Mouse (Mus musculus): ENCODE measurements around the gene Mto1.
A peak's percentile ranks its signal among the peaks of the same experiment; 100 is the strongest.
"Not testable (repeated sequence)": the region's sequence is repeated elsewhere in the genome, so short reads cannot be mapped to it uniquely, and the experiment has no call there.

Gene Mto1

GRCm38 (mm10) chr9:78475873-78476272 is 27.9 kb downstream of the Mto1 start:
- DNase-seq (ENCODE audit: low read depth): peak; percentile 69

GRCm38 (mm10) chr9:78476531-78477020 is 28.6 kb downstream of the Mto1 start:
- peak; percentile 81 for DNase-seq (ENCODE audit: low read depth)

GRCm38 (mm10) chr9:78477021-78477551 is 29.1 kb downstream of the Mto1 start:
- DNase-seq (ENCODE audit: low read depth): peak; percentile 82

GRCm38 (mm10) chr9:78478009-78478605 is 30.1 kb downstream of the Mto1 start:
- not testable (repeated sequence) for DNase-seq (ENCODE audit: low read depth)

GRCm38 (mm10) chr9:78479308-78479707 is 31.3 kb downstream of the Mto1 start:
- not testable (repeated sequence) for DNase-seq (ENCODE audit: low read depth)

GRCm38 (mm10) chr9:78480227-78480626 is 32.2 kb downstream of the Mto1 start:
- not testable (repeated sequence) for DNase-seq (ENCODE audit: low read depth)

DNA sequence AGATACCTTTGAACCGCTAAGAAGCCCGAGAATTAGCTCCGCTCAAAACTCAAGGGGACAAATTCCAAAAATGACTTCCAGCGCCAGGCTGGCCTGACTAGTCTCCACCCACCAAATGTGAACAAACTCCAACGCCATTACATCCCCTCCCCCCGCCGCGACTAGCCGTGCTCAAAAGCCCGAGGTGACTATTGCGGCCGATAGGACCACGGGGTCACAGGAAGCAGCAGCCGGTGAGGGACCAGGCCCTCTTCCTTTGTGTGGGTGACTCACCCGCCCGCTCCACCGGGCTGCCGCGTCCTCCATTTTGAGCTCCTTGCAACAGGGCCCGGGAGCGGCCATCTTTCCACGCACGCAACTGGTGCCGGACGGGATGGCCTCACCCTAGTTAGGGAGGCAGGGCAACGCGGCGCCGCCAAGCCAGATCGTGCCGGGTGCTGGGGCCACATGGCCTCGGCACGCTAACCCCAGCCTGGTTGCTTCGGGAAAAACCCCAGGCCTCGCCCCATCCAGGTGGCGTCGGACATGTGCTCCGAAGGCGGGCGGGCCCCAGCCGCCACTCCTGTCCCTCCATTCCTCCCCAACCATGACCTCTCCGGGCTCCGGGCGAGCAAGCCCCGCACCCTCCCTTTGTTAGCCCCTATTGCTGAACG is 32.8 kb downstream of the Mto1 start:
- DNase-seq (ENCODE audit: low read depth): peak; percentile 91

- peak; percentile 99 for DNase-seq (ENCODE audit: low read depth)
Observed at GRCm38 (mm10) chr9:78481423-78482331, 33.7 kb downstream of the Mto1 start.

DNA sequence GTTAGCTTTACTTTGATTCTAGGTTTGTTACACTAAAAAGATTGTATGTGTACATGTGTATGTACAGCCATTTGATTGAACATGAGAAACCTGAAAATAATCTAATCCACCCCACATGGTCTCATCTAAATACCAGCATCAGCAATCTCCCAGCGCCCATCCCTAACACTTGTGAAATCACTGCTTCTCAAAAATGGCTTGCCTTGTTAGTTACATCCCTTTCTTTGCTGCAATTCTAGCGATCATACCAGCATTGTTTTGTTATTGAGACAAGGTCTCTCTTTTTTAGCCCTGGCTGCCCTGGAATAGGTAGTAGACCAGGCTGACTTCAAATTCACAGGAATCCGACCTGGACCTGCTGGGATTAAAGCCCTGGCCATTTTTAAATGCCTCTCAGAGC is 34.4 kb downstream of the Mto1 start:
- no peak for DNase-seq (ENCODE audit: low read depth)

GRCm38 (mm10) chr9:78484660-78485059 is 36.7 kb downstream of the Mto1 start:
- no peak for DNase-seq (ENCODE audit: low read depth)

GRCm38 (mm10) chr9:78488021-78488420 is 40.0 kb downstream of the Mto1 start:
- not testable (repeated sequence) for DNase-seq (ENCODE audit: low read depth)

DNA sequence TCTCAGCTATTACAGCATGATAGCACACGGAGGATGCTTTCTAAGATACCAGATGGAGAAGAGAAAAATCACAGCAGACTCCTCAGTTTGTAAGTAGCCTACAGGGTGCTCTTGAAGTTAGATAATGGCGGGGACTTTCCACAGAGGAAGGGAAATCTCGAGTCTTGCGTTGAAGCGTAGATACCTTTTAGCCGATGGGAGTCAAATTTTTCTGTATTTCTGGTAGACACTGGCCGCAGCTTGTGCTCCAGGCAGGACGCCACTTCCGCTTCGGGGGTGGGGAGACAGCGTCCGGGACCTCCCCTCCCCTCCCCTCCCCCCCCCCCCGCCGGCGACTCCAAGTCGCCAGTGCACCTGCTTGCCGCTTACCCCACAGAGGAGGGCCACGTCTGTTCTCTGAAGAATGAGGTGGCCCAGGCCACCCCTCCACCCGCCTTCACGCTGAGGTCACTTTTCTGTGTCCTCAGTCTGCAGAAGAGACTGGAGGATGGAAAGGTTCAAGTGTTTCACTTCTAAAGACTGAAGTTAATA is 40.9 kb downstream of the Mto1 start, which contains the start of gene Eef1a1:
TSS of gene Eef1a1 (minus strand) at position 262 of the 531 bp plus-strand sequence.
- DNase-seq (ENCODE audit: low read depth): peak; percentile 54

GRCm38 (mm10) chr9:78491169-78491568 is 43.2 kb downstream of the Mto1 start:
- DNase-seq (ENCODE audit: low read depth): no peak

DNA sequence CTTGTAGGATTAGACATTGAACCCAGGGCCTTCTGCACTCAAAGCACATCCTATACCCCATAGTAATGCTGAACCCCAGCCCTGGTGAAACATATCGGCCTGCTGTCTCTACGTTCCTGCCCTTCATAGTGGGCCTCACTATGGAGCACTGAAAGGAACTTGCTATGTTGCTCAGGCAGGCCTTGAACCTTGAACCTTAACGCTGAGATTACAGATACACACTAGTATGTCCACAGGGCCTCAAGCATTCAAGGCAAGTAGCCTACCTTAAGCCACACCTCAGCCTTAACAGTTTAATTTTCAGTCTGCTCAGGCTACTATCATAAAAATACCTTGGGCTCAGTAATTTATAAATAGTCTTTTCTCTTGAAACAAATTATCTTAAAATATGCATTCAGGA is 44.2 kb downstream of the Mto1 start:
- no peak for DNase-seq (ENCODE audit: low read depth)

DNA sequence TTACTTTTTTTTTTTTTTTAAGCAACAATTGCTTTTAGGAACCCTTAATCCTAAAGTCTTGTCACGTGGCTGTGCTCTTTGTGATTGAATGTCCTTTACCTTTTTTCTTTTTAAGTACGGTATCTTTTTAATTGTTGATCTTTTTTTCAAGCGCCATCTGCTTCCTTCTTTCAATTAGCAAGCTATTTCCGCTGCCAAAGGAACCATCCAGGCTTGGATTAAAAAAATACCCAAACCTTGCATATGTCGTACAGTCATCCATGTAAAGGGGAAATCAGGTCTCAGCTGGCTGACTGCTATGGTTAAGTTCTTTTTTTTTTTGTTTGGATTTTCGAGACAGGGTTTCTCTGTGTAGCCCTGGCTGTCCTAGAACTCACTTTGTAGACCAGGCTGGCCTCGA is 45.2 kb downstream of the Mto1 start:
- DNase-seq (ENCODE audit: low read depth): no peak

GRCm38 (mm10) chr9:78500386-78500785 is 52.4 kb downstream of the Mto1 start:
- DNase-seq (ENCODE audit: low read depth): no peak

- DNase-seq (ENCODE audit: low read depth): peak; percentile 42
Observed at GRCm38 (mm10) chr9:78501284-78501683, 53.3 kb downstream of the Mto1 start.

GRCm38 (mm10) chr9:78503223-78504079 is 55.4 kb downstream of the Mto1 start:
- no peak for DNase-seq (ENCODE audit: low read depth)

GRCm38 (mm10) chr9:78504133-78504532 is 56.1 kb downstream of the Mto1 start:
- DNase-seq (ENCODE audit: low read depth): no peak

DNA sequence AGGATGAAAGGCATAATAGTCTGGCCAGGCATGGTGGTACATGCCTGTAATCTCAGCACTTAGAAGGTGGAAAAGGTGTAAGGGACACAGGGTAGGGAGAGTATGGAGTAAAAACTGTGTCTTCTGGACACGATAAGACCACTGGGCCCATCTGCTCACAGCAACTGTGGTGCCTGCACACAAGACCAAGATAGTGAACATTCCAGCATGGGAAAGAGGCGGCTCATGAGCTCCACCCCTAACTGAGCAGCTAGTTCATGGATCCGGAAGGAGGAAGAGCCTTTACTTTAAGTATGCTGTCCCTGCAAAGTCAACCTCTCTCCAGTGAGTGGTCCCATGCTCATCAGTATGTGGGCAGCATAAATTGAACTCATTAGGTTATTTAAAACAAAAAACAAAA is 56.7 kb downstream of the Mto1 start:
- no peak for DNase-seq (ENCODE audit: low read depth)

GRCm38 (mm10) chr9:78505223-78505622 is 57.2 kb downstream of the Mto1 start:
- DNase-seq (ENCODE audit: low read depth): no peak

Measured in 416B (cell line).